Mouse (Mus musculus) CH12.LX (cell line): ENCODE measurements around the gene Slx1b. TPM values are rescaled to one million over a fixed set of nuclear protein-coding genes. Genes with fewer than 3 reads are reported as not detected.
A peak's percentile ranks its signal among the peaks of the same experiment; 100 is the strongest.

Experiments
- DNase-seq: peaks from one replicate; pipeline ENCODE4 v3.0.0-alpha.2; 2013; ENCODE audit errors: extremely low read depth
- H3K27ac ChIP-seq: 2 replicates; pipeline ENCODE4 v1.5.1; 2012; ENCODE audit warnings: low read depth, mild to moderate bottlenecking, control low read depth, moderate library complexity; ENCODE audit not compliant: insufficient read depth
- H3K27me3 ChIP-seq: replicated peaks from 2 replicates; pipeline ENCODE3; 2012; ENCODE audit warnings: inconsistent platforms
- H3K36me3 ChIP-seq, 2 experiments: replicated peaks in 1 of 2; 2 replicates each; pipeline versions ENCODE3 to v1.6.1; 2012; ENCODE audit warnings: inconsistent platforms in 1 of 2, low read length in 1 of 2, mild to moderate bottlenecking in 1 of 2, mixed read lengths in 1 of 2, moderate library complexity in 1 of 2; ENCODE audit not compliant: control insufficient read depth in 1 of 2, insufficient read depth in 1 of 2
- H3K4me1 ChIP-seq, 2 experiments: 2 replicates each; pipeline ENCODE4 v1.6.1; 2012; ENCODE audit warnings: inconsistent platforms in 1 of 2, moderate library complexity in 1 of 2; ENCODE audit not compliant: insufficient read depth in 2 of 2, control insufficient read depth in 1 of 2
- H3K4me2 ChIP-seq: 2 replicates; pipeline ENCODE4 v1.6.1; 2012; ENCODE audit warnings: low read depth, mild to moderate bottlenecking, control low read depth; ENCODE audit not compliant: poor library complexity, insufficient read depth, severe bottlenecking
- H3K4me3 ChIP-seq, 3 experiments: fragments of 150-350 bp in 1 of 3; sonication (generic) in 1 of 3; replicated peaks in 1 of 3; 2 replicates each; pipeline versions ENCODE3 to v1.5.1; 2011 to 2012; ENCODE audit warnings: low read depth in 2 of 3, low read length in 2 of 3, mild to moderate bottlenecking in 2 of 3, moderate library complexity in 2 of 3, control low read depth in 1 of 3, improper control_type of control experiment in 1 of 3, inconsistent platforms in 1 of 3, mixed read lengths in 1 of 3; ENCODE audit not compliant: poor library complexity in 1 of 3
- H3K79me2 ChIP-seq: replicated peaks from 2 replicates; pipeline ENCODE4 v1.6.1; 2012; ENCODE audit warnings: mild to moderate bottlenecking, moderate library complexity; ENCODE audit not compliant: control insufficient read depth, poor library complexity, insufficient read depth, severe bottlenecking; ENCODE audit errors: extremely low read depth
- H3K9ac ChIP-seq: 2 replicates; pipeline ENCODE4 v1.6.1; 2012; ENCODE audit warnings: low read depth, mild to moderate bottlenecking, control low read depth, moderate library complexity; ENCODE audit not compliant: insufficient read depth
- H3K9me3 ChIP-seq: replicated peaks from 2 replicates; pipeline ENCODE3; 2012; ENCODE audit warnings: low read length, inconsistent platforms, mixed read lengths
- BHLHE40 ChIP-seq: IDR thresholded peaks from 2 replicates; pipeline ENCODE4 v1.6.1; 2011; ENCODE audit warnings: mild to moderate bottlenecking, low read depth, low read length, improper control_type of control experiment
- CHD1 ChIP-seq: IDR thresholded peaks from 2 replicates; pipeline ENCODE4 v1.6.1; 2012; ENCODE audit warnings: low read depth, low read length, improper control_type of control experiment, inconsistent platforms
- CHD2 ChIP-seq: IDR thresholded peaks from 2 replicates; pipeline ENCODE4 v1.6.1; 2011; ENCODE audit warnings: low read length, improper control_type of control experiment
- CTCF ChIP-seq, 2 experiments: IDR thresholded peaks in 1 of 2; conservative IDR thresholded peaks in 1 of 2; 2 replicates each; pipeline ENCODE4 v1.5.1; 2011 to 2012; ENCODE audit warnings: low read depth in 2 of 2, low read length in 2 of 2, improper control_type of control experiment in 1 of 2, inconsistent platforms in 1 of 2, mild to moderate bottlenecking in 1 of 2, moderate library complexity in 1 of 2
- E2F4 ChIP-seq: IDR thresholded peaks from 2 replicates; pipeline ENCODE4 v1.6.1; 2011; ENCODE audit warnings: low read depth, low read length, improper control_type of control experiment; ENCODE audit not compliant: insufficient replicate concordance
- ELF1 ChIP-seq: IDR thresholded peaks from 2 replicates; pipeline ENCODE4 v1.6.1; 2014; ENCODE audit warnings: low read depth, mild to moderate bottlenecking, inconsistent platforms, low read length, improper control_type of control experiment
- ETS1 ChIP-seq: conservative IDR thresholded peaks from 2 replicates; pipeline ENCODE4 v1.6.1; 2012; ENCODE audit warnings: low read depth, mild to moderate bottlenecking, inconsistent platforms, low read length, improper control_type of control experiment, moderate library complexity
- GABPA ChIP-seq: IDR thresholded peaks from 2 replicates; pipeline ENCODE4 v1.6.1; 2012; ENCODE audit warnings: low read depth, low read length, improper control_type of control experiment, inconsistent platforms; ENCODE audit not compliant: insufficient replicate concordance
- HCFC1 ChIP-seq: IDR thresholded peaks from 2 replicates; pipeline ENCODE4 v1.6.1; 2012; ENCODE audit warnings: low read depth, mild to moderate bottlenecking, inconsistent platforms, low read length, improper control_type of control experiment
- IRF4 ChIP-seq: IDR thresholded peaks from 2 replicates; pipeline ENCODE4 v1.6.1; 2014; ENCODE audit warnings: low read depth, mild to moderate bottlenecking, inconsistent platforms, low read length, improper control_type of control experiment
- JUND ChIP-seq: conservative IDR thresholded peaks from 2 replicates; pipeline ENCODE4 v1.6.1; 2011; ENCODE audit warnings: low read depth, low read length, improper control_type of control experiment
- KAT2A ChIP-seq: IDR thresholded peaks from 2 replicates; pipeline ENCODE4 v1.6.1; 2012; ENCODE audit warnings: low read length, improper control_type of control experiment, inconsistent platforms; ENCODE audit not compliant: insufficient replicate concordance
- MAX ChIP-seq: IDR thresholded peaks from 2 replicates; pipeline ENCODE4 v1.6.1; 2011; ENCODE audit warnings: low read length, improper control_type of control experiment
- MEF2A ChIP-seq: IDR thresholded peaks from 2 replicates; pipeline ENCODE4 v1.6.1; 2014; ENCODE audit warnings: low read depth, mild to moderate bottlenecking, inconsistent platforms, low read length, improper control_type of control experiment, borderline replicate concordance
- MXI1 ChIP-seq: IDR thresholded peaks from 2 replicates; pipeline ENCODE4 v1.6.1; 2011; ENCODE audit warnings: mild to moderate bottlenecking, low read depth, low read length, improper control_type of control experiment
- MYC ChIP-seq: IDR thresholded peaks from 2 replicates; pipeline ENCODE4 v1.6.1; 2011; ENCODE audit warnings: low read depth, mild to moderate bottlenecking, improper control_type of control experiment, low read length
- NELFE ChIP-seq: IDR thresholded peaks from 2 replicates; pipeline ENCODE4 v1.6.1; 2011; ENCODE audit warnings: low read depth, low read length, improper control_type of control experiment
- NRF1 ChIP-seq: IDR thresholded peaks from 2 replicates; pipeline ENCODE4 v1.6.1; 2014; ENCODE audit warnings: low read depth, mild to moderate bottlenecking, inconsistent platforms, low read length, improper control_type of control experiment, moderate library complexity
- PAX5 ChIP-seq: IDR thresholded peaks from 2 replicates; pipeline ENCODE4 v1.6.1; 2012; ENCODE audit warnings: low read length, inconsistent platforms, mixed read lengths
- POLR2A ChIP-seq: IDR thresholded peaks from 2 replicates; pipeline ENCODE4 v1.6.1; 2011; ENCODE audit warnings: low read depth, mild to moderate bottlenecking, improper control_type of control experiment, low read length
- RAD21 ChIP-seq: IDR thresholded peaks from 2 replicates; pipeline ENCODE4 v1.6.1; 2011; ENCODE audit warnings: low read depth, mild to moderate bottlenecking, low read length, improper control_type of control experiment, moderate library complexity
- RCOR1 ChIP-seq: conservative IDR thresholded peaks from 2 replicates; pipeline ENCODE4 v1.6.1; 2012; ENCODE audit warnings: low read depth, mild to moderate bottlenecking, inconsistent platforms, low read length, improper control_type of control experiment
- SIN3A ChIP-seq: IDR thresholded peaks from 2 replicates; pipeline ENCODE4 v1.6.1; 2012; ENCODE audit warnings: low read length, improper control_type of control experiment, inconsistent platforms
- SMC3 ChIP-seq: IDR thresholded peaks from 2 replicates; pipeline ENCODE4 v1.6.1; 2011; ENCODE audit warnings: low read depth, low read length, improper control_type of control experiment
- TBP ChIP-seq: conservative IDR thresholded peaks from 2 replicates; pipeline ENCODE4 v1.6.1; 2011; ENCODE audit warnings: low read depth, low read length, improper control_type of control experiment
- TCF12 ChIP-seq: IDR thresholded peaks from 2 replicates; pipeline ENCODE4 v1.6.1; 2014; ENCODE audit warnings: low read depth, mild to moderate bottlenecking, inconsistent platforms, low read length, improper control_type of control experiment
- UBTF ChIP-seq: IDR thresholded peaks from 2 replicates; pipeline ENCODE4 v1.6.1; 2012; ENCODE audit warnings: low read depth, mild to moderate bottlenecking, inconsistent platforms, low read length, improper control_type of control experiment, moderate library complexity
- USF2 ChIP-seq: conservative IDR thresholded peaks from 2 replicates; pipeline ENCODE4 v1.6.1; 2011; ENCODE audit warnings: low read depth, low read length, improper control_type of control experiment
- ZKSCAN1 ChIP-seq: IDR thresholded peaks from 2 replicates; pipeline ENCODE4 v1.6.1; 2012; ENCODE audit warnings: low read depth, inconsistent platforms, low read length, improper control_type of control experiment, borderline replicate concordance
- ZMIZ1 ChIP-seq: IDR thresholded peaks from 2 replicates; pipeline ENCODE4 v1.6.1; 2012; ENCODE audit warnings: low read depth, mild to moderate bottlenecking, inconsistent platforms, low read length, improper control_type of control experiment
- dilution Hi-C: fragments of 300-500 bp; cut with MboI; formaldehyde crosslinking; loops from 2 replicates; pipeline ENCODE4 v1.14.3; 2020; ENCODE audit warnings: low sequenced_read_pairs; ENCODE audit not compliant: extremely low pct_unique_long_range_greater_than_20kb, extremely low pct_ligation_motif_present
- in situ Hi-C: fragments of 300-500 bp; cut with MboI; formaldehyde crosslinking; loops from 3 replicates; pipeline ENCODE4 v1.14.3; 2019; ENCODE audit warnings: low sequenced_read_pairs, low pct_ligation_motif_present, low pct_unique_long_range_greater_than_20kb, mixed read lengths
- polyA plus RNA-seq: library from polyadenylated mRNA; unstranded; fragments of >175 nt; gene quantifications from 2 replicates; pipeline ENCODE4 v1.2.1, GENCODE M21; 2012; ENCODE audit warnings: low read depth; ENCODE audit not compliant: insufficient read length
- total RNA-seq, 2 experiments: library from RNA; depleted of rRNA; stranded (reverse); fragments of 300-350 nt in 1 of 2; fragments of >200 nt in 1 of 2; gene quantifications; 2 replicates each; pipeline ENCODE4 v1.2.3; 2012 to 2014

Gene Slx1b
- total RNA-seq (2012; rRNA removed): 5.0 and 5.6 TPM in 2 replicates
- 4.4 and 4.7 TPM in 2 replicates for total RNA-seq (2014; rRNA removed)
- 5.6 and 8.3 TPM in 2 replicates for polyA plus RNA-seq

GRCm38 (mm10) chr7:126695631-126696207, at the start of gene Slx1b:
Slx1b (minus strand) TSS chr7:126695784.
- DNase-seq: peak; percentile 97
- no peaks in the 10 kb centered on the region for H3K9me3 ChIP-seq
- no peaks in the 10 kb centered on the region for H3K27me3 ChIP-seq
- TF ChIP-seq GABPA (peak; percentile 41; the same call in 1 of the 2 replicates), ETS1 (peak; percentile 30; the same call in 1 of the 2 replicates), USF2 (no peak), TBP (peak; percentile 70), BHLHE40 (peak; percentile 32; the same call in 1 of the 2 replicates), TCF12 (peak; percentile 62), MXI1 (peak; percentile 95), CTCF (conservative IDR thresholded peaks at IDR 0.05 in 1 of 2, IDR thresholded peaks at IDR 0.05 in 1 of 2; ENCODE audit: low read depth in 2 of 2, low read length in 2 of 2) (peak; percentile 86 to 90), CHD2 (peak; percentile 65; the same call in 1 of the 2 replicates), POLR2A (peak; percentile 74), MYC (peak; percentile 84), E2F4 (no peak), IRF4 (peak; percentile 82), ZMIZ1 (peak; percentile 52; the same call in 1 of the 2 replicates), PAX5 (no peak), NELFE (peak; percentile 71), RAD21 (peak; percentile 31), SMC3 (peak; percentile 66), RCOR1 (peak; percentile 57; the same call in 1 of the 2 replicates), KAT2A (peak; percentile 89; the same call in 1 of the 2 replicates), ELF1 (peak; percentile 100), ZKSCAN1 (no peak), CHD1 (no peak; the same call in 1 of the 2 replicates), JUND (no peak), NRF1 (peak; percentile 45; the same call in 1 of the 2 replicates), MEF2A (peak; percentile 38; the same call in 1 of the 2 replicates), MAX (peak; percentile 86), UBTF (no peak; the same call in 1 of the 2 replicates), SIN3A (peak; percentile 98), HCFC1 (peak; percentile 97)
- peak within 1 kb of the TSS; percentile 83 to 98 (median 92) for H3K4me3 ChIP-seq
- dilution Hi-C loops: no loop called here
- peaks cover 49 to 62% of the 10 kb centered on the region in 2 experiments for H3K36me3 ChIP-seq
- peaks cover 14 to 52% of the 10 kb centered on the region in 2 experiments for H3K4me1 ChIP-seq
- H3K9ac ChIP-seq: peak within 1 kb of the TSS; percentile 99
- in situ Hi-C loops: no loop called here
- peaks cover 27% of the 10 kb centered on the region for H3K79me2 ChIP-seq
- peak within 1 kb of the TSS; percentile 54 for H3K4me2 ChIP-seq
- peak within 1 kb of the TSS; percentile 96 for H3K27ac ChIP-seq
